Mouse (Mus musculus): ENCODE measurements at regions not wholly inside any gene's neighbourhood (a gene's known extent, or its start where the extent isn't known, plus 50 kb on each side); places are given as distances from the start of the nearest gene placed in this dataset.

DNA sequence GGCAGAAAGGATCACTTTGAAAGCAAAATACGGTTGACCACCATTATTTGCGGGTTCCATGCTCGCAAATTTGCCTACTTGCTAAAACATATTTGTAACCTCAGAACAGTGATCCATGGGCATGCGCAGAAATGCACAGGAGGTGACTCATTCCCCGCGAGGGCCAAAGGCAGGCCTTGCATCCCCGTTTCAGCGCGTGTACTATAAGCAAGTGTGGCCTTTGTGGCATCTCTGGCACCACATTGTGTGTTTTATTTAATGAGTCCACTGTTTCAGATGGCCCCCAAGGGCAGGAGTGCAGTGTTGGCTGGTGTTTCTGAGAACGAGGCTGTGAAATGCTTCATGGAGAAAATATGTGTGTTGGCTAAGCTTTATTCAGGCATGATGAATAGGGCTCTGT lies 205.3 kb upstream of the Mast4 start:
- H3K27ac ChIP-seq (replicated peaks; ENCODE audit: low read depth, low read length) = no peak overlapping the region
- no peak for ATAC-seq (ENCODE audit: low read depth)
- no peak overlapping the region for H3K4me2 ChIP-seq (ENCODE audit: low read depth, low read length)
- H3K4me1 ChIP-seq (ENCODE audit: control insufficient read depth, insufficient read depth, low read length) = no peaks in the 10 kb centered on the region
- H3K9ac ChIP-seq (ENCODE audit: low read depth, low read length) = no peak overlapping the region
- H3K9me3 ChIP-seq (ENCODE audit: control insufficient read depth, low read length) = no peaks in the 10 kb centered on the region
- no peaks in the 10 kb centered on the region for H3K27me3 ChIP-seq (replicated peaks; ENCODE audit: control insufficient read depth, insufficient read depth, low read length)
- no peak overlapping the region for H3K4me3 ChIP-seq (ENCODE audit: low read depth, low read length)
- peak; percentile 52 for DNase-seq (ENCODE audit: low spot score)
- no peaks in the 10 kb centered on the region for H3K36me3 ChIP-seq (ENCODE audit: control insufficient read depth, insufficient read depth, low read length)
- 69% methylated on average over 10 of the region's 10 CpGs for WGBS

DNA sequence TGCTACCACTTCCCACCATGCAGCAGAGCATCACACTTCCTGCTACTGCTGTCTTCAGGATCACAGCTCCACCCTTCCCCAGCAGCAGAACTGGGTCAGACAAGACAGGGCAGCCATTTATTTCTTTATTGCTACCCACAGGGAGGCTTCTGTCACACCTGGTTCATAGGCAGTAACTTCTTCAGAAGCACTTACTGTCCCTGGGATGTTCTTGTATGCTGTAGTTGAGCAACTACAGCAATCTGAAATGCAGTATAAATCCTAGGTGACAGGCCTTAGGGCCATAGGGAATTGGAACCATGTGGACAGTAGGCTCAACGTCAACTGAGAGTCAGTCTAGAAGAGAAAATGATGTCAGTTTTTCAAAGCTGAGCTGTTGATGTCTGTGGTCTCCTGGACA lies 179.5 kb upstream of the Mast4 start:
- Histone ChIP-seq H3K9me3 (ENCODE audit: control insufficient read depth, low read length) (peaks cover 5% of the 10 kb centered on the region), H3K4me1 (ENCODE audit: control insufficient read depth, insufficient read depth, low read length) (no peaks in the 10 kb centered on the region), H3K9ac (ENCODE audit: low read depth, low read length) (no peak overlapping the region), H3K4me2 (ENCODE audit: low read depth, low read length) (no peak overlapping the region), H3K27me3 (replicated peaks; ENCODE audit: control insufficient read depth, insufficient read depth, low read length) (no peaks in the 10 kb centered on the region), H3K27ac (replicated peaks; ENCODE audit: low read depth, low read length) (no peak overlapping the region), H3K36me3 (ENCODE audit: control insufficient read depth, insufficient read depth, low read length) (no peaks in the 10 kb centered on the region), H3K4me3 (ENCODE audit: low read depth, low read length) (no peak overlapping the region)
- WGBS = 80% methylated on average over 1 of the region's 1 CpGs
- ATAC-seq (ENCODE audit: low read depth) = no peak
- no peak for DNase-seq (ENCODE audit: low spot score)

- DNase-seq (ENCODE audit: low spot score) = peak; percentile 39
These were observed 178.2 kb upstream of the Mast4 start for GRCm38 (mm10) chr13:103512476-103512875.

GRCm38 (mm10) chr13:103504987-103505386 lies 170.7 kb upstream of the Mast4 start:
- WGBS = 78% methylated on average over 7 of the region's 7 CpGs
- H3K4me3 ChIP-seq (ENCODE audit: low read depth, low read length) = no peak overlapping the region
- no peak for DNase-seq (ENCODE audit: low spot score)
- no peak overlapping the region for H3K9ac ChIP-seq (ENCODE audit: low read depth, low read length)
- no peaks in the 10 kb centered on the region for H3K4me1 ChIP-seq (ENCODE audit: control insufficient read depth, insufficient read depth, low read length)
- H3K27ac ChIP-seq (replicated peaks; ENCODE audit: low read depth, low read length) = no peak overlapping the region
- H3K36me3 ChIP-seq (ENCODE audit: control insufficient read depth, insufficient read depth, low read length) = no peaks in the 10 kb centered on the region
- no peak for ATAC-seq (ENCODE audit: low read depth)
- H3K9me3 ChIP-seq (ENCODE audit: control insufficient read depth, low read length) = peaks cover 3% of the 10 kb centered on the region
- H3K4me2 ChIP-seq (ENCODE audit: low read depth, low read length) = no peak overlapping the region
- H3K27me3 ChIP-seq (replicated peaks; ENCODE audit: control insufficient read depth, insufficient read depth, low read length) = no peaks in the 10 kb centered on the region

More at GRCm38 (mm10) chr13:103512476-103512875, 178.2 kb upstream of the Mast4 start:
- peaks cover 5% of the 10 kb centered on the region for H3K9me3 ChIP-seq (ENCODE audit: control insufficient read depth, low read length)
- no peak overlapping the region for H3K27ac ChIP-seq (replicated peaks; ENCODE audit: low read depth, low read length)
- H3K36me3 ChIP-seq (ENCODE audit: control insufficient read depth, insufficient read depth, low read length) = no peaks in the 10 kb centered on the region
- no peak overlapping the region for H3K4me2 ChIP-seq (ENCODE audit: low read depth, low read length)
- no peak overlapping the region for H3K9ac ChIP-seq (ENCODE audit: low read depth, low read length)
- H3K27me3 ChIP-seq (replicated peaks; ENCODE audit: control insufficient read depth, insufficient read depth, low read length) = no peaks in the 10 kb centered on the region
- 64% methylated on average over 7 of the region's 7 CpGs for WGBS
- no peaks in the 10 kb centered on the region for H3K4me1 ChIP-seq (ENCODE audit: control insufficient read depth, insufficient read depth, low read length)
- ATAC-seq (ENCODE audit: low read depth) = no peak
- no peak overlapping the region for H3K4me3 ChIP-seq (ENCODE audit: low read depth, low read length)

- Histone ChIP-seq H3K27ac (replicated peaks; ENCODE audit: low read depth, low read length) (no peak overlapping the region), H3K36me3 (ENCODE audit: control insufficient read depth, insufficient read depth, low read length) (no peaks in the 10 kb centered on the region), H3K9ac (ENCODE audit: low read depth, low read length) (no peak overlapping the region), H3K4me1 (ENCODE audit: control insufficient read depth, insufficient read depth, low read length) (no peaks in the 10 kb centered on the region), H3K4me2 (ENCODE audit: low read depth, low read length) (no peak overlapping the region), H3K27me3 (replicated peaks; ENCODE audit: control insufficient read depth, insufficient read depth, low read length) (no peaks in the 10 kb centered on the region), H3K4me3 (ENCODE audit: low read depth, low read length) (no peak overlapping the region), H3K9me3 (ENCODE audit: control insufficient read depth, low read length) (no peaks in the 10 kb centered on the region)
- no peak for DNase-seq (ENCODE audit: low spot score)
- 85% methylated on average over 8 of the region's 8 CpGs for WGBS
- no peak for ATAC-seq (ENCODE audit: low read depth)
These were observed 165.1 kb upstream of the Mast4 start for GRCm38 (mm10) chr13:103499376-103499775.

DNA sequence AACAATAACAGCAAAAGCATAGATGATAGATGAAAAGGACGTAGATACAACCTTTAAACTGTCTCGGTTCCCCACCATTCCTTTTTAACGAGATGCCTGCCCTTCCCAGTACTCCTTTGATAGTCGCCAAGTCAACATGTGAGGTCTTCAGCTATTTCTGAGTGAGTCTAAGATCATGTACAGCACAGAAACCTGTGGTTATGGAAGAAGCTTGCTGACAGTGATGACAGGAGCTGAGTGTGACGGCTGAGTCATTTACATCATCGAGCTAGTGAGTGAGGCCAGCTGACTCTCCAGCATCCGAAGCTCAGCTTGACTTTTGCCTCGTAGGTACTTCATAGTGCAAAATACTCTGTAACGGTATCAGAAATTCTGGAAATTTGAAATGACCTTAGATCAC lies 160.1 kb upstream of the Mast4 start:
- Histone ChIP-seq H3K27ac (replicated peaks; ENCODE audit: low read depth, low read length) (no peak overlapping the region), H3K4me3 (ENCODE audit: low read depth, low read length) (no peak overlapping the region), H3K36me3 (ENCODE audit: control insufficient read depth, insufficient read depth, low read length) (no peaks in the 10 kb centered on the region), H3K4me1 (ENCODE audit: control insufficient read depth, insufficient read depth, low read length) (no peaks in the 10 kb centered on the region), H3K9me3 (ENCODE audit: control insufficient read depth, low read length) (no peaks in the 10 kb centered on the region), H3K4me2 (ENCODE audit: low read depth, low read length) (no peak overlapping the region), H3K27me3 (replicated peaks; ENCODE audit: control insufficient read depth, insufficient read depth, low read length) (no peaks in the 10 kb centered on the region), H3K9ac (ENCODE audit: low read depth, low read length) (no peak overlapping the region)
- ATAC-seq (ENCODE audit: low read depth) (no peak), DNase-seq (ENCODE audit: low spot score) (no peak)
- WGBS = 64% methylated on average over 9 of the region's 9 CpGs

DNA sequence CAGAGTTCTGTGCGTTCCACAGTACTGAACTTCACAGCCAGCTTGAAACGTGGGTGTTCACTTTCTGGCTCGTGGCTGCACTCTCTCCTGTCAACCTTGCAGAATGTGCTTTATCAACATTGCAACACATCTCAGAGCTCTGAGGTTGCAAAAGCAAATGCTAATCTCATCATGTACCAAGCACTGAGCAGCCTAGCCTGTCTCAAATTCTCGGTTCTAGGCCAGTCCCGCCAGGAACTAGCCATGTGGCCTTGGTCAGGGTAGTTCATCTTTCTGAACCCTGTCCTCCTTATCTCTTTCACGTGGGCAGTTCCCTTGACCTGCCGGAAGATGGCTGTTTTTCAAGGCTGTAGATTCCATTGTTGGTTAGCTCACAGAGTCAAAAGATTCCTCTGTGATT lies 159.3 kb upstream of the Mast4 start:
- Histone ChIP-seq H3K27ac (replicated peaks; ENCODE audit: low read depth, low read length) (no peak overlapping the region), H3K36me3 (ENCODE audit: control insufficient read depth, insufficient read depth, low read length) (no peaks in the 10 kb centered on the region), H3K9ac (ENCODE audit: low read depth, low read length) (no peak overlapping the region), H3K4me2 (ENCODE audit: low read depth, low read length) (no peak overlapping the region), H3K4me1 (ENCODE audit: control insufficient read depth, insufficient read depth, low read length) (no peaks in the 10 kb centered on the region), H3K27me3 (replicated peaks; ENCODE audit: control insufficient read depth, insufficient read depth, low read length) (no peaks in the 10 kb centered on the region), H3K9me3 (ENCODE audit: control insufficient read depth, low read length) (no peaks in the 10 kb centered on the region), H3K4me3 (ENCODE audit: low read depth, low read length) (no peak overlapping the region)
- 75% methylated on average over 7 of the region's 7 CpGs for WGBS
- no peak for DNase-seq (ENCODE audit: low spot score)
- no peak for ATAC-seq (ENCODE audit: low read depth)

GRCm38 (mm10) chr13:103490049-103490448 lies 155.8 kb upstream of the Mast4 start:
- Histone ChIP-seq H3K4me2 (ENCODE audit: low read depth, low read length) (no peak overlapping the region), H3K27me3 (replicated peaks; ENCODE audit: control insufficient read depth, insufficient read depth, low read length) (no peaks in the 10 kb centered on the region), H3K9me3 (ENCODE audit: control insufficient read depth, low read length) (no peaks in the 10 kb centered on the region), H3K27ac (replicated peaks; ENCODE audit: low read depth, low read length) (no peak overlapping the region), H3K4me3 (ENCODE audit: low read depth, low read length) (no peak overlapping the region), H3K9ac (ENCODE audit: low read depth, low read length) (no peak overlapping the region), H3K36me3 (ENCODE audit: control insufficient read depth, insufficient read depth, low read length) (no peaks in the 10 kb centered on the region), H3K4me1 (ENCODE audit: control insufficient read depth, insufficient read depth, low read length) (no peaks in the 10 kb centered on the region)
- ATAC-seq (ENCODE audit: low read depth) (no peak), DNase-seq (ENCODE audit: low spot score) (no peak)
- WGBS = 84% methylated on average over 6 of the region's 6 CpGs

DNA sequence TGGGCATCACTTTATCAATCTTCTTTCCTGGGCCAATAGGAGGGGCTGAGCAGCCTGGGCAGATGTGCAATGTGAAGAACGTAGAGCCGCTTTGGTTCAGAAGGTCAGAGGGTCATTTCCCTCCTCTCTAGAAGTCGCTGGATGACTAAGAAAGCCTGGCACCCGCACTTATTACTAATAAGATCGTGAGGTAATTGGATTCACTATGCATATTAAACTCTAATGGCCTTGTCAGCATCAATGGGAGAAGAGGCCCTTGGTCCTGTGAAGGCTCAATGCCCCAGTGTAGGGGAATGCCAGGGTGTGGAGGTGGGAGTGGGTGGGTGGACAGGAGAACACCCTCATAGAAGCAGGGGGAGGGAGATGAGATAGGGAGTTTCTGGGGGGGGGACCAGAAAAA lies 149.8 kb upstream of the Mast4 start:
- Histone ChIP-seq H3K9me3 (ENCODE audit: control insufficient read depth, low read length) (no peaks in the 10 kb centered on the region), H3K36me3 (ENCODE audit: control insufficient read depth, insufficient read depth, low read length) (no peaks in the 10 kb centered on the region), H3K9ac (ENCODE audit: low read depth, low read length) (no peak overlapping the region), H3K4me2 (ENCODE audit: low read depth, low read length) (no peak overlapping the region), H3K27me3 (replicated peaks; ENCODE audit: control insufficient read depth, insufficient read depth, low read length) (no peaks in the 10 kb centered on the region), H3K4me1 (ENCODE audit: control insufficient read depth, insufficient read depth, low read length) (no peaks in the 10 kb centered on the region), H3K4me3 (ENCODE audit: low read depth, low read length) (no peak overlapping the region), H3K27ac (replicated peaks; ENCODE audit: low read depth, low read length) (no peak overlapping the region)
- no peak for DNase-seq (ENCODE audit: low spot score)
- 67% methylated on average over 5 of the region's 5 CpGs for WGBS
- ATAC-seq (ENCODE audit: low read depth) = no peak

Measured in embryonic facial prominence, embryonic 14.5 days (tissue).